Mouse (Mus musculus) MN1 (cell line): ENCODE results near the gene Rhbdd1.

Source experiments
- DNase-seq: peaks from one replicate; pipeline ENCODE4 v3.0.0-alpha.2; 2016; ENCODE audit warnings: low spot score

Gene Rhbdd1

DNA sequence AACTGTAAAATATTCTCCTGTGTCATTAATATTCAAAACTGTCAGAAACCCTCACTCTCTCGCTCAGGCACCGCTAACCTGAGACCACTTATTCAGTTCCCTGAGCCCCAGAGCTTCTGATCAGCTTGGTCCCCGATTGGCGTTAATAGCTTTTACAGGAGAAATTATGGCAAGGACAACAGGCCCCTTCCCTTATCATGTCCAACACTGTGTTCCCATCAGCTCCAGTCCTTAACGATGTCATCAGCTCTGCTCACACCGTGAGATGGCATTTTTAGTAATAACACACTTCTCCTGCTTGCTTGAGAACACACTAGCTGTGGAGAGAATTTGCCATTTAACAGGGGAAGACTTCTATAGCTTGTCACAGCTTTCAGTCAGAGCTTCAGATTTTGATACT, 48.2 kb downstream of the Rhbdd1 start:
- DNase-seq = no peak

DNA sequence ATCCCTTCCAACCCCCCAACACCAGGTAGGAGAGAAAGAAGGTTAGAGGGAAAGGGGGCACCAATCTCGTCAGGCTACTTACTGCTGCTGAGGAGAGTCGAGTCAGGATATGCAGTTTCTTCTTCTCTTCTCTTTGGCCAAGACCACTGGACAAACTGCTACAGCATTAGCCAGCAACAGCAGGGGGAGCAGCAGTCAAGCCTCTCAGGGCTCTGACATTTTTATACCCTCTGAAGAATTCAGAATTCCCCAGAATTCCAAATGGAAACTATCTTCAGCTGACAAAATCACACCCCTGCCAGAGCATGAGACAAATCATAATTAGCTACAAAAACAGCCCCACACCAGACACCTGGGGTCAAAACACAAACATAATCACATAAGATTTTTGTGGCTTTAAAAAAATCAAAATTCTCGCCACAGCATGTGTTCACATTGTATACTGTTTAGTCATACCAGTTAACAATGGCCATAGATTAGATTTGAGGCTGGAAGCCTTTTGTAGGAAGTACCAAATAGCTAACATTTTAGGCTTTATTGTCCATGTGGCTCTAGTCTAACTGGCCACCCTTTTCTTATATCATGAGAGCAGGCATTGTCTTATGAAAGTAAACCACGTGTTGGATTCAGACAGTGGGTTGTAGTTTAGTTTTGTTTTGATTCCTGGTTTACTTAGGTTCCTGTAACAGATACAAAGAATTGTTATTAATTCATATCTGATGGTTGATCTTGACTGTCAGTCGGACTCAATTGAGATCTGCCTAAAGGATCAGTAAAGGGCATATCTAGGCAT, 55.6 kb downstream of the Rhbdd1 start:
- no peak for DNase-seq

DNA sequence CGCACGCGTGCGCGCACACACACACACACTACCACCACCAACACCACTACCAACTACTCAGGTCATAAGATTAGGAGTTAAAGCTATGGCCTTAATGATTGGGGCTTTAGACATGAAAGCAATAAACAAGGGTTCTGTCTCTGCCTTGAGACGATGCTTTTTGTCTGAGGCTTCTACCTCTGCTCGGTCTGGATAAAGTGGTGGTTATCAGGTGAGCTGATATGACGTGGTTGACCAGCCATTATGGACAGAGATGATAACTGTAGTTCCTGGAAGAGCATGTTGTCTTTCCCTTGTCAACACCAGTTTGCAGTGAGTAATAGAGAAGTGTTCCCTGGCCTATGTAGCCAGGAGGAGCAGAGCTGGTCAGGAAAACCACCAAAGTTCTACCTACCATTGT, 57.7 kb downstream of the Rhbdd1 start:
- DNase-seq = no peak

DNA sequence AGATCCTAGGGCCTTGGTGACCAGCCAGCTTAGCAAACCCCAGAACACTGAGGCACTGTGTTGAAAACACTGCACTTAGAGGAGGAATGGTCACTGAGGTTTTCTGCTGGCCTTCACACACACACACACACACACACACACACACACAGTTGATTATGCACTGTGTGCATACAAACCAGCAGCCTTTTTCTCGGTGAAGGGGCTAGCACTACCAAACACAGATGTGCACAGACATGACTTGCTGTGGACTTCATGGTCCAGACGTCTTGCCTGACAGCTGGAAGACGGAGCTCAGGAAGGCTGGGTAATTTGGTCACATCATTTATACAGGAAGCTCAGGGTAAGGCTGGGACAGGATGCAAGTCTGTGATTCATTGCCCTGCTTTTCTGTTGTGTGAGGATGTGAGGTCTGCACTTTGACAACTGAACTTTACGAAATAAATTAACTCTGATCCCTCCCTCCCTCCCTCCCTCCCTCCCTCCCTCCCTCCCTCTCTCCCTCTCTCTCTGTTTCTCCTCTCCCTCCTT, 58.6 kb downstream of the Rhbdd1 start:
- DNase-seq = peak; percentile 12

DNA sequence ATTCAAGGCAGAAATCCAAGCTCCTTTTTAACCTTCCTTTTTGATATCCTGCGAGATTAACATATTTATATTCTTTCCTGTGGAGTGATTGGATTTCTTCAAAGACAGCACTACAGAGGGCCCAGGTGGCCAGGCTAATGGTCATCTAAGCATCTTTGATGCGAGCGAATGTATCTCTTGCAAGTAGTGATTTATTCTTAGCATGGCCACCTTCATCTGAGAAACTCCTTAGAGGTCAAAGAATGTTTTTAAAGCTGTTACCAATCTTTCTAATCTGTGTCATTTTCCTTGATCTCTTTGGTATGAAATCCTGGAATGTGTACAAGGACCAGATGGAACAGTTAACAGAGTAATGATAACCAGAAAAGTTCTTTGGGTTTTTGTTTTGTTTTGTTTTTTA, 59.2 kb downstream of the Rhbdd1 start:
- DNase-seq = no peak

DNA sequence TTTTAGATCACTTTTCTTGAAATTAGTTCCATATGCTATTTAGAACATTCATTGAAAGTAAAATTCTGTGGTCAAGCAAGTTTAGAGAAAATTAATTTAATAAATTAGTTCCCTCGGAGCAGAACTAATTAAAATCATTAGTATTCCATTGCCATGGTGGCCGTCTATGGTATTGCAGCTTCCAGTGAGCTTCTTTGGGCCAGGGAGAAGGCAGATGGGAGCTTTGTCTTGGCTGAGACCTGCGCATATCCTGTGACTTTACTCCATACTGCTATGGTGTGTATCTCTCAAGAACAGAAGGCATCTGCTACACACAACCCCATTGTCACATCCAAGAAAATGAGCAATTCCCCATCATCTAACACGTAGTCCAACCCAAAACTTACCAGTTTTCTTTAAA, 65.7 kb downstream of the Rhbdd1 start:
- DNase-seq = no peak

DNA sequence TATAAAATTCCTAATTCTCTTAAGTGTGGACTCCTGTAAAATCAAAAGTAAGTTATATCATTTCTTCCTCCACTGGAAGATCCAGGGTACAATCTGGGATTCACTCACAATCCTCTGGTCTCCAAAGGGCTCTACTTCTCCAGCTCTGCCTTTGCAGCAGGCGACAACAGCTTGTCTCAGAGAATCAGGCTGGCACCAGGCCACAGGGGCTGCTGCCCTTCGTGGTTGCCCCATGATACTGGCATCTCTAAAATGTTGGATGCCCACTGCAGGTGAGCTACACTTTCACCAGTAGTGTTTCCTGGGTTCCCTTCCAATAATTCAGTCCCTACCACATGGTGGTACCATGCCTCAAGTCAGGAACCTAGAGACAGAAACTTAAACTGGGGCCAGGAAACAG, 67.9 kb downstream of the Rhbdd1 start:
- no peak for DNase-seq

DNA sequence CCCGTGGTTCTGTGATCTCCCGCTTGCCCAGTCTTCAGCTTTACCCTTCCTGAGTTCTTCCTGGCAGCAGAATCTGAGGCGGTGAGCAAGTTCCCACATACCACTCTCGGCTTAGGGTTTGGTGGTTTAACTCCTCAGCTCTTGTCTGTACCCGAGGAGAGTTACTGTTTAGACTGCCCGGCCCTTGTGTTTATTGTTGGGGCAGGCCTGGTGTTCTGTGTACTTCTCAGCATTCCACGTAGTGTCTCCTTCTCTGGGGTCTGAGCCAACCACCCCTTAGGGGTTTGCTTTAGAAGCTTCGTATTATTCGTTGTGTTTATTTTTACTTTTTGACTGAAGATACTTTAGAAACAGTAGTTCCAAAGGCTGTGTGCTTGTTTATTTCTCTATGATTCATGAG, 68.8 kb downstream of the Rhbdd1 start:
- DNase-seq = no peak

DNA sequence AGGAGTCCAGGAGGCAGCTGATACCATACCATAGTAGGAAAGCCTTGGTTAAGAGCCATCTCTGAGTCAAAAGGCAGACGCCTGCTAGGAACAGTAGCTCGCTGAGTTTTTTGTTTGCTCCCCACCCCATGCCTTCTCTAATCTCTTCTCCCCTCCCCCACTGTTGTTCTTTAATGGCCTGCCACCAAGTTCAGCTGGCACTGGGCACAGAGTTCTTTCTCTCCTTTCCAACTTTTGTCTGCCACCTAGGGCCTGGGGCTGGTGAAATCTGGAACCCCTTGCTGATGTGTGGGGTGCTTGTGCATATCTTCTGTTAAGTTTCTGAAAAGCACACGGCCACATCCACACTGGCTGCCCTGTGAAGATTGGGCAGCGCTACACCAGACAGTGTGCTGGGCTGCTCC, 69.6 kb downstream of the Rhbdd1 start:
- DNase-seq = no peak

DNA sequence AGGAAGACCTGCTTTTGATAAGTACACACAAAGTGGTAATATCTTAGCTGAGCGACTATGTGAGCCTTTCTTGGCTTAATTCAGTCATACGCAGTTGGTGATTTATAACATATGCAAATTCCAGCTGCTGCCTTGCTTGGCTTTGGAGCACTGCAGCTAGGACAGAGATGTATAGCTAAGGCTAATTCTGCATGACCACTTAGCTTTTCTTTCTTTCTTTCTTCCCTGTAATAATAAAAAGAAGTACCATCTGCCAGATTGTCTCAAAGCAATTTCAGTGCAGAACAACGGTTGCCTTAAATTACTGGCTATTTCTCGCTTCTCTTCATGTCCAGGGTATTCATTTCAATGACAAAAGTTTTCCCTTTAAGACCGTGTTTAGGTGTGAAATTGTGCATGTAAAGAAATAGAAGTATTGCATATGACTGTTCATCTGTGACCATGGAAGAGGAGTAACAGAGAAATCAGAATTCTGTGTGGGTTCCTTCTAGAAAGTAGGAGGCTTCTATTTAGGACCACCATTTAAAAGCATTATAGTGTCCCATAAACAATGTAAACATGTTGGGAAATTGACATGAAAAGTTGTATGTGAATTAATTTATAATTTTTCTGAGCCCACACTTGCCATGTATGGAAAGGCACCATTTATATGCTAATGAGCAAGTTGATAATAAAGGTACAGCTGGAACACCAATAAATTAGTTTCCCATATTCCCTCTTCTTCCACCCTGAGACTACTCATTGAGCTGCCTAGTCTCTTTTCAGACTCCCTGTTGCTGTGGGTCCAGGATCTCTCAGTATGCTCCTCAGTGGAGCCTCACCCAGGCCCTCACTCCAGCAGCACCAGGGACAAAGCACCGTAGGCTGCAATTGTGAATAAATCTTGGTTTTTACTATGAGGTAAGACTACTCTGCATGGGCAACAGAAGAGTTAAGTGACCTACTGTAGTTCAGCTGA, 70.8 kb downstream of the Rhbdd1 start:
- no peak for DNase-seq

DNA sequence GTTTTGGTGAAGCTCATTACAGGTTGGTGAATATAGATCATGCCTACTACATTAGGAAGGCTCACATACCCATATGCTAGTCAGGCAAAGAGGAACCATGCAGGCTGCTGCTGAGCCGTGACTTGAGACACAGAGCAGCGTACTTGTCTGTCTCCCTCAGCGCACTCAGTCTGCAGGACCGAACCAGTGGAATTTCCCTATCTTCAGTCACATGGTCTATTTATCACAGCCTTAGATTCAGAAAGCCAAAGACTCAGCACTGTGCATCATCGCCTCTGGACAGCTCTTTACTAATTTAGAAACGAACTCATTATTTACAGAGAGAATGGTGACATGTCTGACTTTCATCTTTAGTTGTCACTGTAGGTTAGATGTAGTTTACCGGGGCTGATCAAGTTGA, 73.1 kb downstream of the Rhbdd1 start:
- no peak for DNase-seq

DNA sequence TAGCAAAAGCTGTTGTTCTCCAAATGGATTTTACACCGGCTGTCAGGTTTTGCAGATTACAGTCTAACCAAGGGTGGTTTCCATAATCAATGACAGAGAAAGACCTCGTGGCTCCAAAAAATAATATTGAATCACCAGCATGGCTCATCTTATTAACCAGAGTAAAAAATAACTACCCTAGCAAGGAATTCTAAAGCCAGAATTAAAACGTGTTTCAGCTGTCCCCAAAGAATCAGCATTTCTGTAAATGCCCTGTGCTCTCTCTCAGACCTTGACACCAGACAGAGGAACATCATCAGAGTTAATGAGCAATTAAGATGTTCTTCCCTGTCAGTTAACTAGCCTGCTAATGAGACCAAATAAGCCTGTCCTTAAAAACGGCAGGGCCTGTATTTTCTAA, 79.1 kb downstream of the Rhbdd1 start:
- no peak for DNase-seq

DNA sequence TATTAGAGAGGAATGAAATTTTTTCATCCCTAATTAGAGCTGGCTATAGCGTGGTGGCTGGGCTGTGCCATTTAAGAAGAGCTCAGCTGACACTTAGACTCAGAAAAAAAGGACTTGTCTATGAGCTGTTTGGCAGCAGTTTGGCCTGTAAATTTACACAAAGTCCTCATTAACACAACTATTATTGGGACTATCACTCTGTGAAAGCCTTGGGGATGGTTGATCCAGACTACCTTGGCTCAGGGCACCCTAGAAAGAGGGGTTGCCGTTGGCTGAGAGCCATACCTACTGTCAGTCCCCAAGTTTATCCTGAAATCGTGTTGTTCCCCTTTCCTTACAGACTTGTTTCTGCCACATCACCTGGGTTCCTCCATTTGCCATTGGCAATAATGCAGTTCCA, 91.5 kb downstream of the Rhbdd1 start:
- DNase-seq = no peak

DNA sequence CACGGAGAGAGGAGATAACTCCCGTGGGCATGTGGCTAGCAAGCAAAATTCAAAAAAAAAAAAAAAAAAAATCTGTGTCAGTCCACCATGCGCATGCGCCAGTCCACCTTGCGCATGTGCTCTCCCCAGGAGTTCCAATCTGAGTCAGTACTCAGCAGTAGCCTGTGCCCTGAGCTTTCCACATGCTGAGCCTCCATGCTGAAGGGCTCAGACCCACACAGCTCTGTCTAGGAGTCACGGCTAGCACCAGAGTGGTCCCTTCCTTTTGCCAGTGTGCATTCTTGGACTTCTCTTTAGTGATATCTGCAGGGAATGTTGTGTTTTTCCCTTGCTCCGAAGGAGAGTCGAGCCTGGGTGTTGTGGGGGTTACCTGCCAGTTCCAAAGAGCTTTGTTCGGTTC, 93.0 kb downstream of the Rhbdd1 start:
- DNase-seq = no peak

DNA sequence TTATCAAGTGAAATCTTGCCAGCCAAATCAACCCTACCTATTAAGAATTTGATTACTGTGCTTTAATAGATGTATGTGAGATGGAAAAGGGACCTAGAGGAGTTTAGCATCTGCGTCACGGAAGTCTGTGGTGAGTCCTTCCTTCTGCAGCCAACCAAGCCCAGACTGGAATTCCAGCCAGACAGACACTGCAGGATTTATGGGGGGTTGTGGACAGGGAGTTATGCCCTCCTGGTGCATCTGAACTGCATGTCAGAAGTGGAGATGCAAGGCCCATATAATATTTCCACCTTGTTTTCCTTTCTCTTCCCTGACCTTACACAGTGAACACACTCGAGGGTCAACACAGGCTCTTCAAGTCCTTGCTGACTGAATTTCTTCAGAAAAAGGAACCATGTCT, 94.3 kb downstream of the Rhbdd1 start:
- DNase-seq = no peak

DNA sequence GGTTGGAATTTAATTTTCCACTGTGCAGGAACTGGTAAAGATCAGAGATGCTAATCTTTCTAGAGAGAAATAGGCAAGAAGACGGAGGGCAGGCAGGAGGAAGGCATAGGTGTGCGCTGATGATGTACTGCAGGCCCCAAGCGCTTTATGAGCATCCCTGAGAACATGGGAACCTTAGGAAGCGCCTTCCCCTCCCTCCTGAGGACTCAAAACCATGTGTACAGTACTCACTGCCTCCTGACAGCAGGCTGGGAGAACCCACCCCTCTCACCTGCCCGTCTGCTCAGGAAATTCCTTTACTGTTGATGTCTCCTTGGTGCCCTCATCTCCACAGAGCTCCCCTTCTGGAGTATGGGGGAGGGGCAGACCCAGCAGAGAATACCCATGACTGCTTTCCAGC, 95.3 kb downstream of the Rhbdd1 start:
- DNase-seq = no peak

DNA sequence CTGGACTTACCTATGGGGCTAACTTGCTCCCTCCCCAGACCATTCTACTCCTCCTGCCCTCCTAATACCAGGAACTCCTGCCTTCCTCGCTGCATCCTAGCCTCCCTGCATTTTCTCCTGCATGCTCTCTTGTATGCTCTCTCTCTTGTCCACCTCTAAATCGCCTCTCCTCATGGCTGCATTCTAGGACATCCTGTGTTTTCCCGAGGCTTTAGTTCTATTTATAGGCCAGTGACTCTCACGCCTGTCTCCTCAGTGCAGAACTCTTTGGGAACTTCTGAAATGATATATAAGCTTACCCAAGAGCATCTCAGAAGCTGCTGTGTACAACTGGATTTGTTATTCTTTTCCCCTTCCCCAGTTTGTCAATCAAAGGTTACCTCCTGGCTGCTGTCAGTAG, 95.8 kb downstream of the Rhbdd1 start:
- DNase-seq = no peak

DNA sequence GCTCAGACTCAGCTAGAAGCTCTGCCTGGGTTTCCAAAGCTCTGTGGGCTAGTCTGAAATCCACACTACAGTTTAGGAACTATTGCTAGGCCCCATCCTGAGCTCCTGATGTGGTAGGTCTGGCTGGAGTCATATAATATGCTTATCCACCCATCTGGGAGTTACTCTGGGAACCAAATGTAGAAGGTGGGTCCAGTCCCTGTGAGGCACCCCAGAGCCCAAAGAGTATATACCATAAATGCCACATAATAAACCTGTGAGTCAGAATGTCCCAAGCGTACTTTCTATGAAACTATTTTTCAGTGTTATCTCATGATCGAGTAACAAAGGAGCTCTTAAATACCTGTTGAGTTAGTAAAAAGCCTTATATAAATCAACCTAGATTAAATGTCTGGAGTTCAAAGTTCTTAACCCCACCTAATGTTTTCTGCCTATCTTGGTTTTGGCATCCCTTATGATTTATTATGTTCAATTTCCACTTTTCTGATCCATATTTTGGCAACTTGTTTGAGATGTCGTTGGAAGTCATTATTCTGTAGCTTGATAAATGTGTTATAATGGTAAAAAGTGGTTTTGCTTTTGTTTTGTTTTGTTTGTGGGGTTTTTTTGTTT, 98.3 kb downstream of the Rhbdd1 start:
- DNase-seq = no peak

DNA sequence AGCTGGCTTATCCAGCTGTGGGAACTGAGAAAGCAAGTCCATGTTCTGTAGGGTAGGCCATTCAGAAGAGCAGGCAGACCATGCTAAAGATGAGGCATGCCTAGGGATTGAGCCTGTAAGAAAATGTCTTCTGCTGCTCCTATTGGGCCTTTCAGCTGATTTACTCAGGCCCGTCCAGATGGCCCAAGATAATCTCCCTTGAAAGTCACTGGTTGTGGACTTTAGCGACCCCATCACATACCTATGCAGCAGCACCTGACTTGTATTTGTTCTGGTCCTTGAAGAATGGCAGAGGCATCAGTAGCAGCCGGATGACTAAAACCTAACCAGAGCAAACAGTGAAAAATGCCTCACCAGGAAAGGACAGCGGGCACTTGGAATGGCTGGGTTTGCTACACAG, 99.4 kb downstream of the Rhbdd1 start:
- DNase-seq = no peak

DNA sequence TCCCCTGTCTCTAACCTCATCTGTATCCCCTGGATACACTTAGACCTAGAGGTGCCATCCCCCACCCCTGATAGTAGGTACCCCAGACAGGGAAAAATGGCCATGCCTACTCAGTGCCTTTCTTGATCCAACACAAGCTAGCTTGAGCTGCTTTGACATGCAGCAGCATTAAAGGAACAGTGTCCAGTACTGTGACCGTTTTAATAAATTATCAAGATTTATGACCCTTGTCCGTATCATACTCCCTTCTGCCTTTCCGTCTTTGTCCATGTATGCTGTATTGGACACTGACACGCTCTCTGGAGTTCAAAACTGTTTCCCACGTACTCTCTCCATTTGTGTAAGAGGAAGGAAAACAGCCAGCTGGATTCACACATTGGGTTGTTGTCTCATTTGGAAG, 111.5 kb downstream of the Rhbdd1 start:
- no peak for DNase-seq

DNA sequence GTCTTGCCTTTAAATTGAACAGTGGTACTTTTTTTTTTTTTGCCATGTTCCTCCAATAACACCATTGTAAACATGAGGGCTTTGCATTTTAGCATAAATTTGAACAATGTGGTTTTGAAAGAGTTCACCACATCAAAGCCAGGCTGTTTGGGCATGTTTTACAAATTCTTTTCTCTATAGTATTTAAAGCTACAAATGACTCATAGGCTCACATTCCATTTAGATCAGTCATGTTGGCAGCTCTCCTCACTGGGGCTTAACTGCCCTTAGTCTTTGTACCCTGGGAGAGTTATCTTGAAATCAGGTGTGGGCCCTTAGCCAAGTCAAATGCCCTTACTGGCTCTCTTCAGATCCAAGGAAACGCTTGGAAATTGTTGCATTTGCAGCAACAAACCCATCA, 112.8 kb downstream of the Rhbdd1 start:
- peak; percentile 66 for DNase-seq

DNA sequence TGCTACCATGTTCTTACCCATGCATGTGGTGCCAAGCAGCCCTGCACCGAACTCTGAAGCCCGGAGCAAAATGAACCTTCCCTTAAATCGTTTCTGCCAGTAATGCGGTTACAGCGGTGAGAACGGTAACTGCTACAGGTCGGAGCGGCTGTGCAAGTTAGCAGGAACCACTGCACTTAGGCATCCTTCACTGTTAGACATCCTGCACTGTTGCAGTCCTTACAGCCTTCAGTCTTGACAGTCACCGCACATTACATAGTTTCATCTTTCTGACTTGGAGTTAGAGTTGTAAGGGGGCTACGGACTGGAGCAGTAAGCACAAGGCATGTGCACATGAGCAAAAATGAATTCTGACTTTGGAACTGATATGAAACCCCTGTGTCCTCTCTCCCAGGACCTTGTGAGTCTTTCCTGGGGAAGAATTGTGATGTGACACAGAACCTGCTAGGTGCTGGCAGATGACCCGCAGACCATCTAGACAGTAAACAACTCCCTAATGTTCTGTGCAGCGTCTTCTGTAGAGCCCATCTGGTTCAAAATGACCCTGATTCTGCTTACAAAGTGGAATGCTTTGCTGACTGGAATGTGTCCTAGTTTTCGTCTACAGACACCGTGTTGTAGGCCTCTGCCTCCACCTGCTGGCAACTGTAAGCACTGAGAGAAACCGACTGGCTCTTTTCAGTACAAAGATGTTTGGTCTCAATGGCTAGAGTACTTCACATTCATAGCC, 116.8 kb downstream of the Rhbdd1 start:
- peak; percentile 65 for DNase-seq
